Mouse (Mus musculus) myocyte (in vitro differentiated cells): Measurements from ENCODE around the gene Stox2.

Experiments
- POLR2A ChIP-seq: IDR thresholded peaks from one replicate; pipeline ENCODE4 v1.6.1; 2011; ENCODE audit warnings: low read depth, mild to moderate bottlenecking, control low read depth, moderate library complexity; ENCODE audit not compliant: insufficient read length
- POLR2AphosphoS2 ChIP-seq: IDR thresholded peaks from one replicate; pipeline ENCODE4 v1.6.1; 2011; ENCODE audit warnings: low read depth, control low read depth; ENCODE audit not compliant: insufficient read length
- TCF3 ChIP-seq: IDR thresholded peaks from one replicate; pipeline ENCODE4 v1.6.1; 2011; ENCODE audit warnings: low read depth, control low read depth; ENCODE audit not compliant: insufficient read length

DNA sequence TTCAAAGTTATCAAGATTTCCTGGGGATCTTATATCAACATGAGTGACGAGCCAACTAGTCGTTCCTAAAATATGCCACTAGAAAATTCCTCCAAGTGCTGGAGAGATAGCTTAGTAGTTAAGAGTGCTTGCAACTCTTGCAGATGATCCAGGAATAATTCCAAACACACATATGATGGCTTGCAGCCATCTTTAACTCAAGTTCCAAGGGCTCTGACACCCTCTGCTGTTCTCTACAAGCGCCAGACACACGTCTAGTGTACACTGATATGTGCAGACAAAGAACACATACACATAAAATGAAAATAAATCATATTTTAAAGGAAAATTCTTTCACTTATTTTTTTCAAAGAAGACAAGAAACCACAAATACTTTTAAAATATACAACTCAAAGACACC lies 237.9 kb downstream of the Stox2 start:
- TF ChIP-seq TCF3, result no peak
- no peak for TF ChIP-seq POLR2A
- TF ChIP-seq POLR2AphosphoS2, result no peak
